Mouse (Mus musculus): ENCODE data around the gene Clpsl2.

DNA sequence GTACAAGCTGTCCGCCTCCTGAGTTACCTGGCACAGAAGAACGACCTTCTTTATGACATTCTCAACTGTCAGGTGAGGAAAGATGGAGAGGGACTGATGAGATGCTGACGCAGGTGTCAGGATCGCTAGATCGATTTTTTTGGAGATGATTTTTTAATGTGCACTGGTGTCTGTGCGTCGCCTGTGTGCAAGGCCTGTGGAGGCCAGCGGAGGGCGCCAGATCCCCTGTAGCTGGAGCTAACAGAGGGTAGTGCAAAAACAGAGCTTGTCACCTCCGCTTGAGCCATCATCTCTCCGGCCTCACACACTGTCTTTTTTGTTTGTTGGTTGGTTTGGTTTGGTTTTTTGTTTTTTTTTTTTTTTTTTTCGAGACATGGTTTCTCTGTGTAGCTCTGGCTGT lies 11.3 kb upstream of the Clpsl2 start:
- TF ChIP-seq POLR2A (IDR thresholded peaks at IDR 0.05; ENCODE audit: insufficient read depth, low read depth, low read length) (no peak), CTCF (IDR thresholded peaks at IDR 0.05) (no peak), EP300 (IDR thresholded peaks at IDR 0.05; ENCODE audit: insufficient read depth, low read depth, low read length) (no peak)

Measured in heart, adult 2 months (tissue).